Mouse (Mus musculus) limb, embryonic 14.5 days (tissue): ENCODE results near the gene Cdc42bpb. TPM values are rescaled to one million over a fixed set of nuclear protein-coding genes. Genes with fewer than 3 reads are reported as not detected.

ENCODE experiments used
- ATAC-seq: fragments of 200-750 bp; cut with Nextera tagmentation; 2 replicates; pipeline ENCODE4 v1.8.0; 2017; ENCODE audit warnings: low read depth, moderate number of reproducible peaks, moderate TSS enrichment; ENCODE audit not compliant: low FRiP score
- DNase-seq: peaks from one replicate; pipeline ENCODE4 v3.0.0-alpha.2; 2015; ENCODE audit warnings: low spot score
- H3K27ac ChIP-seq: fragments of 300-500 bp; sonication (generic); replicated peaks from 2 replicates; pipeline ENCODE4 v1.5.1; 2014; ENCODE audit warnings: low read depth, mild to moderate bottlenecking, low read length, moderate library complexity, mixed read lengths
- H3K27me3 ChIP-seq: fragments of 300-500 bp; sonication (generic); 2 replicates; pipeline ENCODE4 v1.6.1; 2014; ENCODE audit warnings: low read length, mixed read lengths; ENCODE audit not compliant: control insufficient read depth, insufficient read depth
- H3K36me3 ChIP-seq: fragments of 300-500 bp; sonication (generic); 2 replicates; pipeline ENCODE4 v1.6.1; 2014; ENCODE audit warnings: mild to moderate bottlenecking, low read length, moderate library complexity, mixed read lengths; ENCODE audit not compliant: control insufficient read depth, insufficient read depth
- H3K4me1 ChIP-seq: fragments of 300-500 bp; sonication (generic); 2 replicates; pipeline ENCODE4 v1.6.1; 2014; ENCODE audit warnings: antibody characterized with exemption, low read length, mixed read lengths; ENCODE audit not compliant: control insufficient read depth, insufficient read depth
- H3K4me2 ChIP-seq: fragments of 300-500 bp; sonication (generic); replicated peaks from 2 replicates; pipeline ENCODE4 v1.6.1; 2014; ENCODE audit warnings: low read depth, mild to moderate bottlenecking, low read length, moderate library complexity; ENCODE audit not compliant: severe bottlenecking
- H3K4me3 ChIP-seq: fragments of 300-500 bp; sonication (generic); replicated peaks from 2 replicates; pipeline ENCODE4 v1.5.1; 2014; ENCODE audit warnings: low read length
- H3K9ac ChIP-seq: fragments of 300-500 bp; sonication (generic); 2 replicates; pipeline ENCODE4 v1.6.1; 2014; ENCODE audit warnings: mild to moderate bottlenecking, low read depth, low read length, moderate library complexity; ENCODE audit not compliant: severe bottlenecking
- H3K9me3 ChIP-seq: fragments of 300-500 bp; sonication (generic); 2 replicates; pipeline ENCODE4 v1.6.1; 2016; ENCODE audit warnings: low read length; ENCODE audit not compliant: control insufficient read depth
- POLR2A ChIP-seq: fragments of 200-500 bp; IDR thresholded peaks from 2 replicates; pipeline ENCODE4 v1.8.0; 2012; ENCODE audit warnings: inconsistent platforms, mild to moderate bottlenecking, moderate library complexity, borderline replicate concordance; ENCODE audit not compliant: insufficient read depth, insufficient read length; ENCODE audit errors: extremely low read depth
- WGBS: fragments of 180-500 bp; shearing (Covaris S2); extraction: QIAGEN DNeasy Blood & Tissue Kit; methylation state at CpG from one replicate; pipeline ENCODE4 v1.1.7; 2014; 5-methylcytosine and 5-hydroxymethylcytosine counted together
- polyA plus RNA-seq, 2 experiments: library from polyadenylated mRNA; depleted of rRNA in 1 of 2; stranded (reverse) in 1 of 2; unstranded in 1 of 2; fragments of >200 nt; fragmentation: Nextera tagmentation in 1 of 2; extraction: Ambion mirVana in 1 of 2; gene quantifications; 2 replicates each; pipeline versions ENCODE4 v1.2.1 to v1.2.3; 2012 to 2014

Gene Cdc42bpb
- polyA plus RNA-seq, 2 experiments = 37.0 to 163 TPM

GRCm38 (mm10) chr12:111401454-111402184, 24.1 kb upstream of the Cdc42bpb start:
- TF ChIP-seq POLR2A = no peak
- 16% methylated on average over 15 of the region's 15 CpGs for WGBS

GRCm38 (mm10) chr12:111396997-111397396, 19.5 kb upstream of the Cdc42bpb start:
- H3K27ac ChIP-seq = no peak overlapping the region

More at GRCm38 (mm10) chr12:111401454-111402184, 24.1 kb upstream of the Cdc42bpb start:
- H3K27me3 ChIP-seq = peaks cover 8% of the 10 kb centered on the region
- no peak overlapping the region for H3K9ac ChIP-seq
- H3K4me1 ChIP-seq = peaks cover 1% of the 10 kb centered on the region
- H3K4me3 ChIP-seq = no peak overlapping the region
- H3K36me3 ChIP-seq = no peaks in the 10 kb centered on the region
- DNase-seq = peak; percentile 89
- H3K27ac ChIP-seq = no peak overlapping the region
- no peaks in the 10 kb centered on the region for H3K9me3 ChIP-seq
- ATAC-seq = peak; percentile 68
- no peak overlapping the region for H3K4me2 ChIP-seq

GRCm38 (mm10) chr12:111394008-111394407, 16.5 kb upstream of the Cdc42bpb start:
- H3K4me1 ChIP-seq = no peaks in the 10 kb centered on the region
- no peak for TF ChIP-seq POLR2A
- H3K9ac ChIP-seq = no peak overlapping the region
- H3K27me3 ChIP-seq = no peaks in the 10 kb centered on the region
- no peak overlapping the region for H3K4me2 ChIP-seq
- 80% methylated on average over 6 of the region's 6 CpGs for WGBS
- no peaks in the 10 kb centered on the region for H3K9me3 ChIP-seq
- DNase-seq (no peak), ATAC-seq (no peak)
- H3K36me3 ChIP-seq = no peaks in the 10 kb centered on the region
- no peak overlapping the region for H3K27ac ChIP-seq
- H3K4me3 ChIP-seq = no peak overlapping the region

More at GRCm38 (mm10) chr12:111396997-111397396, 19.5 kb upstream of the Cdc42bpb start:
- Histone ChIP-seq H3K9me3 (no peaks in the 10 kb centered on the region), H3K4me2 (no peak overlapping the region), H3K4me1 (no peaks in the 10 kb centered on the region), H3K36me3 (no peaks in the 10 kb centered on the region), H3K9ac (no peak overlapping the region), H3K27me3 (no peaks in the 10 kb centered on the region; the same call in 1 of the 2 replicates), H3K4me3 (no peak overlapping the region)
- 73% methylated on average over 5 of the region's 5 CpGs for WGBS
- no peak for TF ChIP-seq POLR2A
- DNase-seq = no peak
- no peak for ATAC-seq

- Histone ChIP-seq H3K27me3 (no peaks in the 10 kb centered on the region), H3K9ac (no peak overlapping the region), H3K9me3 (no peaks in the 10 kb centered on the region), H3K4me3 (no peak overlapping the region), H3K27ac (no peak overlapping the region), H3K4me1 (no peaks in the 10 kb centered on the region), H3K36me3 (no peaks in the 10 kb centered on the region), H3K4me2 (no peak overlapping the region)
- WGBS = 86% methylated on average over 4 of the region's 4 CpGs
- ATAC-seq (no peak), DNase-seq (no peak)
- TF ChIP-seq POLR2A = no peak
These were observed 9.6 kb upstream of the Cdc42bpb start for GRCm38 (mm10) chr12:111387146-111387545.

GRCm38 (mm10) chr12:111386642-111387120, 9.2 kb upstream of the Cdc42bpb start:
- Histone ChIP-seq H3K4me2 (no peak overlapping the region), H3K4me1 (no peaks in the 10 kb centered on the region), H3K9ac (no peak overlapping the region), H3K27me3 (no peaks in the 10 kb centered on the region), H3K36me3 (no peaks in the 10 kb centered on the region), H3K9me3 (no peaks in the 10 kb centered on the region), H3K4me3 (no peak overlapping the region), H3K27ac (no peak overlapping the region)
- ATAC-seq = peak; percentile 67
- WGBS = 52% methylated on average over 8 of the region's 8 CpGs
- TF ChIP-seq POLR2A = no peak
- DNase-seq = no peak
